Mouse (Mus musculus): ENCODE results near the gene Ppp1r16b.

DNA sequence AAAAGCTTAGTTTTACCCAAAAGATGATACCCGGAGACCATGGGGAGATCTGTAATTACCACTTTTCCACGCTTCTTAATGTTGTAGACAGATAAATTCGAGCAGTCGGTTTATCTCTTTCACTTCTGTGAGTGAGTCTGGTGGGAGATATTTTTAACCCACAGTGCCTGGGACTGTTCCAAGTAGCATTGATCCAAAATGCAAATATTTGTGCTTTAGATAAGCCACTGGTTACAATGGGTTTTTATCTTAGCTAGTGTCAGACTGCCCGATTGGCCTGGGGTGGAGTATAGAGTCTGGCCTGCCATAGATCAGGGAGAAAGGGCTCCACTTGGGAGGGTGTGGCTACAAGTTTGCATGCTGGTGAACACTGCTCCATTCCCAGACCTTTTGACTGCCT, 103.6 kb downstream of the Ppp1r16b start:
- TF ChIP-seq CTCF (IDR thresholded peaks at IDR 0.05; ENCODE audit: low read depth, low read length) (no peak), POLR2AphosphoS5 (IDR thresholded peaks at IDR 0.05; ENCODE audit: insufficient replicate concordance, low read depth, low read length) (no peak)
